Mouse (Mus musculus) embryonic fibroblast, embryonic 13.5 days (primary cell): ENCODE measurements around the gene Mrgpre.

Experiments
- CTCF ChIP-seq: IDR thresholded peaks from 2 replicates; pipeline ENCODE4 v1.5.1; 2011; ENCODE audit warnings: mild to moderate bottlenecking, control low read depth, low read length, moderate library complexity, borderline replicate concordance; ENCODE audit not compliant: insufficient read depth
- POLR2A ChIP-seq: IDR thresholded peaks from 2 replicates; pipeline ENCODE4 v1.6.1; 2011; ENCODE audit warnings: low read depth, mild to moderate bottlenecking, control low read depth, low read length, moderate library complexity

- no peak for TF ChIP-seq POLR2A
- TF ChIP-seq CTCF, result no peak
These were observed 8.2 kb downstream of the Mrgpre start for GRCm38 (mm10) chr7:143776137-143776536.
